Mouse (Mus musculus) MEL (cell line): ENCODE measurements around the gene Plekhb2. TPM values are rescaled to one million over a fixed set of nuclear protein-coding genes. Genes with fewer than 3 reads are reported as not detected.

Experiments used
- DNase-seq: peaks from one replicate; pipeline ENCODE4 v3.0.0; 2011; ENCODE audit warnings: low read depth, low spot score
- H3K27ac ChIP-seq: 2 replicates; pipeline ENCODE4 v1.5.1; 2012; ENCODE audit warnings: low read depth, mild to moderate bottlenecking, control low read depth, low read length, moderate library complexity; ENCODE audit not compliant: control insufficient read depth
- H3K27me3 ChIP-seq, 2 experiments: fragments of 150-350 bp in 1 of 2; sonication (generic) in 1 of 2; 2 replicates each; pipeline ENCODE4 v1.6.1; 2012; ENCODE audit warnings: low read length in 2 of 2, mild to moderate bottlenecking in 2 of 2, improper control_type of control experiment in 1 of 2, moderate library complexity in 1 of 2; ENCODE audit not compliant: insufficient read depth in 2 of 2, control insufficient read depth in 1 of 2
- H3K36me3 ChIP-seq, 2 experiments: 2 replicates each; pipeline ENCODE4 v1.6.1; 2012 to 2014; ENCODE audit warnings: low read length in 2 of 2, improper control_type of control experiment in 1 of 2, inconsistent platforms in 1 of 2, mild to moderate bottlenecking in 1 of 2; ENCODE audit not compliant: insufficient read depth in 2 of 2, control insufficient read depth in 1 of 2
- H3K4me1 ChIP-seq, 2 experiments: fragments of 150-350 bp in 1 of 2; sonication (generic) in 1 of 2; 2 replicates each; pipeline ENCODE4 v1.6.1; 2012; ENCODE audit warnings: low read length in 2 of 2, improper control_type of control experiment in 1 of 2, mild to moderate bottlenecking in 1 of 2; ENCODE audit not compliant: insufficient read depth in 2 of 2, control insufficient read depth in 1 of 2
- H3K4me3 ChIP-seq, 2 experiments: fragments of 150-350 bp in 1 of 2; sonication (generic) in 1 of 2; 2 replicates each; pipeline ENCODE4 v1.5.1; 2012; ENCODE audit warnings: low read depth in 2 of 2, low read length in 2 of 2, mild to moderate bottlenecking in 2 of 2, moderate library complexity in 2 of 2, control low read depth in 1 of 2, improper control_type of control experiment in 1 of 2; ENCODE audit not compliant: control insufficient read depth in 1 of 2, insufficient read depth in 1 of 2
- H3K79me2 ChIP-seq: 2 replicates; pipeline ENCODE4 v1.6.1; 2012; ENCODE audit warnings: mild to moderate bottlenecking, low read length, moderate library complexity; ENCODE audit not compliant: control insufficient read depth, poor library complexity, insufficient read depth
- H3K9ac ChIP-seq: 2 replicates; pipeline ENCODE4 v1.6.1; 2012; ENCODE audit warnings: low read depth, mild to moderate bottlenecking, control low read depth, low read length, moderate library complexity; ENCODE audit not compliant: control insufficient read depth, poor library complexity, severe bottlenecking
- H3K9me3 ChIP-seq: fragments of 150-350 bp; sonication (generic); replicated peaks from 2 replicates; pipeline ENCODE4 v1.6.1; 2012; ENCODE audit warnings: mild to moderate bottlenecking, low read length, improper control_type of control experiment, moderate library complexity; ENCODE audit not compliant: insufficient read depth
- ELF1 ChIP-seq: IDR thresholded peaks from 2 replicates; pipeline ENCODE4 v1.6.1; 2014; ENCODE audit warnings: low read depth, mild to moderate bottlenecking, inconsistent platforms, low read length, improper control_type of control experiment, moderate library complexity
- GABPA ChIP-seq: IDR thresholded peaks from 2 replicates; pipeline ENCODE4 v1.6.1; 2012; ENCODE audit warnings: low read depth, mild to moderate bottlenecking, inconsistent platforms, low read length, improper control_type of control experiment, moderate library complexity
- JUND ChIP-seq: IDR thresholded peaks from 2 replicates; pipeline ENCODE4 v1.6.1; 2011; ENCODE audit warnings: low read depth, mild to moderate bottlenecking, improper control_type of control experiment, low read length
- MEF2A ChIP-seq: IDR thresholded peaks from 2 replicates; pipeline ENCODE4 v1.6.1; 2014; ENCODE audit warnings: low read depth, mild to moderate bottlenecking, inconsistent platforms, low read length, improper control_type of control experiment; ENCODE audit not compliant: poor library complexity, insufficient replicate concordance, severe bottlenecking; ENCODE audit errors: extremely low read depth
- MYC ChIP-seq: IDR thresholded peaks from 2 replicates; pipeline ENCODE4 v1.6.1; 2011; ENCODE audit warnings: low read depth, mild to moderate bottlenecking, low read length, improper control_type of control experiment, moderate library complexity
- NELFE ChIP-seq: IDR thresholded peaks from 2 replicates; pipeline ENCODE4 v1.6.1; 2011; ENCODE audit warnings: low read depth, low read length, improper control_type of control experiment
- SIN3A ChIP-seq: IDR thresholded peaks from 2 replicates; pipeline ENCODE4 v1.6.1; 2012; ENCODE audit warnings: low read length, improper control_type of control experiment, inconsistent platforms
- TAL1 ChIP-seq: IDR thresholded peaks from 2 replicates; pipeline ENCODE4 v1.6.1; 2012; ENCODE audit warnings: mild to moderate bottlenecking, inconsistent platforms, low read length, moderate library complexity, mixed read lengths
- TBP ChIP-seq: IDR thresholded peaks from 2 replicates; pipeline ENCODE4 v1.8.0; 2011; ENCODE audit warnings: low read depth, low read length, improper control_type of control experiment
- TCF12 ChIP-seq: IDR thresholded peaks from 2 replicates; pipeline ENCODE4 v1.6.1; 2014; ENCODE audit warnings: low read depth, mild to moderate bottlenecking, inconsistent platforms, low read length, improper control_type of control experiment, moderate library complexity
- USF1 ChIP-seq: IDR thresholded peaks from 2 replicates; pipeline ENCODE4 v1.6.1; 2014; ENCODE audit warnings: low read depth, mild to moderate bottlenecking, inconsistent platforms, low read length, improper control_type of control experiment, moderate library complexity
- ZNF384 ChIP-seq: IDR thresholded peaks from 2 replicates; pipeline ENCODE4 v1.6.1; 2012; ENCODE audit warnings: low read depth, mild to moderate bottlenecking, inconsistent platforms, low read length, improper control_type of control experiment
- polyA plus RNA-seq, 2 experiments: library from polyadenylated mRNA; stranded (reverse) in 1 of 2; unstranded in 1 of 2; fragments of >175 nt in 1 of 2; fragments of >200 nt in 1 of 2; gene quantifications; 2 replicates each; pipeline versions ENCODE4 v1.2.1 to v1.2.4; 2012; ENCODE audit warnings: low replicate concordance in 2 of 2, low read depth in 1 of 2; ENCODE audit not compliant: insufficient read length in 2 of 2, insufficient read depth in 1 of 2, missing spikeins in 1 of 2
- total RNA-seq: library from RNA; depleted of rRNA; stranded (reverse); fragments of 300-350 nt; gene quantifications from 2 replicates; pipeline ENCODE4 v1.2.3, GENCODE M21; 2012

The Plekhb2 gene
- total and polyA plus RNA-seq, 3 experiments = 16.8 to 22.2 TPM; not detected in 1

- Histone ChIP-seq H3K4me3 (peak overlapping the region; percentile 47 to 94), H3K36me3 (peaks cover 0 to 14% of the 10 kb centered on the region in 2 experiments; a peak in 2 of 4 replicates)
- TF ChIP-seq MYC = no peak
- TF ChIP-seq ZNF384 = peak; percentile 80
Measured at GRCm38 (mm10) chr1:34850343-34851136, 764 bp downstream of the Plekhb2 start.

GRCm38 (mm10) chr1:34851562-34851961 is 1.8 kb downstream of the Plekhb2 start:
- peak overlapping the region; percentile 47 for H3K9ac ChIP-seq
- peak overlapping the region; percentile 29 to 40; a peak in 3 of 4 replicates for H3K4me3 ChIP-seq
- peaks cover 3 to 22% of the 10 kb centered on the region in 2 experiments for H3K4me1 ChIP-seq
- peaks cover 12% of the 10 kb centered on the region for H3K79me2 ChIP-seq
- H3K36me3 ChIP-seq = peaks cover 0 to 14% of the 10 kb centered on the region in 2 experiments; a peak in 3 of 4 replicates
- no peaks in the 10 kb centered on the region for H3K27me3 ChIP-seq
- peak; percentile 60 for DNase-seq
- no peaks in the 10 kb centered on the region for H3K9me3 ChIP-seq
- H3K27ac ChIP-seq = 0 out of 2 replicates have a peak overlapping the region, but pooled peaks have one; percentile 15
- TF ChIP-seq TCF12 (no peak), ELF1 (0 out of 2 replicates have a peak, but pooled peaks have one; percentile 12), SIN3A (0 out of 2 replicates have a peak, but pooled peaks have one; percentile 7)

More at GRCm38 (mm10) chr1:34850343-34851136, 764 bp downstream of the Plekhb2 start:
- peaks cover 3 to 22% of the 10 kb centered on the region in 2 experiments for H3K4me1 ChIP-seq
- peak; percentile 40 for DNase-seq
- H3K27ac ChIP-seq = no peak overlapping the region
- H3K9me3 ChIP-seq = no peaks in the 10 kb centered on the region
- H3K9ac ChIP-seq = peak overlapping the region; percentile 28
- H3K27me3 ChIP-seq = no peaks in the 10 kb centered on the region
- peaks cover 12% of the 10 kb centered on the region for H3K79me2 ChIP-seq

GRCm38 (mm10) chr1:34852116-34852878 is 2.5 kb downstream of the Plekhb2 start:
- H3K4me3 ChIP-seq = no peak overlapping the region
- peak; percentile 23 for DNase-seq
- TF ChIP-seq SIN3A (no peak), TAL1 (no peak), MEF2A (no peak), NELFE (no peak), USF1 (no peak), TBP (no peak), GABPA (no peak), ZNF384 (no peak), JUND (no peak)
- no peak overlapping the region for H3K27ac ChIP-seq
- H3K4me1 ChIP-seq = peaks cover 3 to 22% of the 10 kb centered on the region in 2 experiments
- H3K36me3 ChIP-seq = peaks cover 0 to 14% of the 10 kb centered on the region in 2 experiments; a peak in 3 of 4 replicates
- H3K27me3 ChIP-seq = no peaks in the 10 kb centered on the region
- peaks cover 12% of the 10 kb centered on the region for H3K79me2 ChIP-seq
- no peak overlapping the region for H3K9ac ChIP-seq
- no peaks in the 10 kb centered on the region for H3K9me3 ChIP-seq
